Mouse (Mus musculus) MEL (cell line): Measurements from ENCODE around the gene Ypel3.

Experiments used
- E2F4 ChIP-seq: IDR thresholded peaks from 2 replicates; pipeline ENCODE4 v1.6.1; 2011; ENCODE audit warnings: low read depth, low read length, improper control_type of control experiment, borderline replicate concordance
- EP300 ChIP-seq, 2 experiments: IDR thresholded peaks; 2 replicates each; pipeline ENCODE4 v1.6.1; 2011; ENCODE audit warnings: improper control_type of control experiment in 2 of 2, low read length in 2 of 2, low read depth in 1 of 2, mild to moderate bottlenecking in 1 of 2
- GABPA ChIP-seq: IDR thresholded peaks from 2 replicates; pipeline ENCODE4 v1.6.1; 2012; ENCODE audit warnings: low read depth, mild to moderate bottlenecking, inconsistent platforms, low read length, improper control_type of control experiment, moderate library complexity
- JUND ChIP-seq: IDR thresholded peaks from 2 replicates; pipeline ENCODE4 v1.6.1; 2011; ENCODE audit warnings: low read depth, mild to moderate bottlenecking, improper control_type of control experiment, low read length
- MEF2A ChIP-seq: IDR thresholded peaks from 2 replicates; pipeline ENCODE4 v1.6.1; 2014; ENCODE audit warnings: low read depth, mild to moderate bottlenecking, inconsistent platforms, low read length, improper control_type of control experiment; ENCODE audit not compliant: poor library complexity, insufficient replicate concordance, severe bottlenecking; ENCODE audit errors: extremely low read depth

DNA sequence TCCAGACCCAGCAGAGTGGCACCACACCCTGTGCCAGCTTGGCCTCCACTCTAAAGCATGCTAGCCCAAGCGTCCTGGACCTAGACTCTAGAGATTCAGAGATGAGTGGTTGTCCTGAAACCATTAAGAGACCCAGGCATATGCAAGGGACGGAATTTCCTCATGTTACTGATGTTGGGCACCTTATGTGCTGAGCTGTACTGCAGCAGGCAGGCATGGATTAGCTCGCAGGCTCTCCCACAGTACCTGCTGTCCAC is 849 bp upstream of the Ypel3 start:
- TF ChIP-seq E2F4 (no peak), GABPA (no peak), MEF2A (no peak), JUND (no peak), EP300 (IDR thresholded peaks at IDR 0.05; ENCODE audit: low read depth in 1 of 2, low read length in 2 of 2) (no peak)
